Mouse (Mus musculus): ENCODE measurements around the gene Btd.

DNA sequence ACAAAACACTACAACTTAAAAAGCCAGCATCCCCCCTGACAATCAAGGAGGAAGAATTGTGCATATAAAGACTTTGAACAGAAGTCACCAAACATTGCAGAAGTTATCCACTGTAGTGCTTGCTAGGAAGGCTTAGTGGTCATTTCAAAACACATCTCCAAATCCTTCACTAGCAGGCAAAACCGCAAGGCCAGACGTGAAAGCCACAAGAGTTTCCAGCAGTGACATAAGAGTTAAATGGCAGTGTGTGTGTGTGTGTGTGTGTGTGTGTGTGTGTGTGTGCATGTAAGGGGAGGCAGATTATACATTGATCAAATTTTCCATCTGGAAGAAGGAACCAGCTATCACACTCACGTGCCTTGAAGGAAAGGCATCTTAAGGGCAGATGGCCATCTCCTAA, 22.8 kb upstream of the Btd start:
- TF ChIP-seq CTCF (IDR thresholded peaks at IDR 0.05; ENCODE audit: extremely low read depth, insufficient read length, insufficient replicate concordance, low read depth, low read length) (no peak), POLR2A (IDR thresholded peaks at IDR 0.05; ENCODE audit: low read depth, low read length) (no peak)
